Mouse (Mus musculus): ENCODE results near the gene Crat.

Crat gene

GRCm38 (mm10) chr2:30415157-30415935 is at the start of gene Crat:
Crat (minus strand) TSS chr2:30415813.
- DNase-seq (ENCODE audit: low spot score), result peak; percentile 93

- DNase-seq (ENCODE audit: low spot score), result no peak
Measured at GRCm38 (mm10) chr2:30464411-30464810, 48.8 kb upstream of the Crat start.

- peak; percentile 56 for DNase-seq (ENCODE audit: low spot score)
Measured at GRCm38 (mm10) chr2:30463904-30464330, 48.3 kb upstream of the Crat start.

- no peak for DNase-seq (ENCODE audit: low spot score)
Measured at GRCm38 (mm10) chr2:30463341-30463761, 47.7 kb upstream of the Crat start.

- DNase-seq (ENCODE audit: low spot score), result no peak
Measured at GRCm38 (mm10) chr2:30459241-30459640, 43.6 kb upstream of the Crat start.

GRCm38 (mm10) chr2:30458349-30458748 is 42.7 kb upstream of the Crat start:
- DNase-seq (ENCODE audit: low spot score), result no peak

- DNase-seq (ENCODE audit: low spot score), result no peak
Measured at GRCm38 (mm10) chr2:30456104-30456980, 40.7 kb upstream of the Crat start.

- no peak for DNase-seq (ENCODE audit: low spot score)
Measured at GRCm38 (mm10) chr2:30454587-30454986, 39.0 kb upstream of the Crat start.

GRCm38 (mm10) chr2:30453570-30453969 is 38.0 kb upstream of the Crat start:
- DNase-seq (ENCODE audit: low spot score), result no peak

- DNase-seq (ENCODE audit: low spot score), result no peak
Measured at GRCm38 (mm10) chr2:30451525-30451924, 35.9 kb upstream of the Crat start.

GRCm38 (mm10) chr2:30450530-30450929 is 34.9 kb upstream of the Crat start:
- DNase-seq (ENCODE audit: low spot score), result no peak

GRCm38 (mm10) chr2:30448371-30448770 is 32.8 kb upstream of the Crat start:
- DNase-seq (ENCODE audit: low spot score), result no peak

- DNase-seq (ENCODE audit: low spot score), result no peak
Measured at GRCm38 (mm10) chr2:30446891-30447826, 31.5 kb upstream of the Crat start.

- DNase-seq (ENCODE audit: low spot score), result no peak
Measured at GRCm38 (mm10) chr2:30445312-30445711, 29.7 kb upstream of the Crat start.

GRCm38 (mm10) chr2:30444450-30444849 is 28.8 kb upstream of the Crat start:
- DNase-seq (ENCODE audit: low spot score), result no peak

- DNase-seq (ENCODE audit: low spot score), result no peak
Measured at GRCm38 (mm10) chr2:30444006-30444405, 28.4 kb upstream of the Crat start.

GRCm38 (mm10) chr2:30443281-30443680 is 27.7 kb upstream of the Crat start:
- DNase-seq (ENCODE audit: low spot score), result no peak

- DNase-seq (ENCODE audit: low spot score), result no peak
Measured at GRCm38 (mm10) chr2:30442498-30442890, 26.9 kb upstream of the Crat start.

GRCm38 (mm10) chr2:30441518-30442497 is 26.2 kb upstream of the Crat start:
- peak; percentile 66 for DNase-seq (ENCODE audit: low spot score)

GRCm38 (mm10) chr2:30440701-30441517 is 25.3 kb upstream of the Crat start:
- DNase-seq (ENCODE audit: low spot score), result peak; percentile 90

Data from ovary, adult 18-20 months (tissue).